Mouse (Mus musculus) heart, postnatal 0 days (tissue): ENCODE results near the gene Cd36.

Source experiments
- CTCF ChIP-seq: IDR thresholded peaks from 2 replicates; pipeline ENCODE4 v1.5.1; 2016; ENCODE audit warnings: antibody characterized with exemption, control low read depth, low read depth
- EP300 ChIP-seq: IDR thresholded peaks from 2 replicates; pipeline ENCODE4 v1.6.1; 2016; ENCODE audit warnings: antibody characterized with exemption, low read depth

DNA sequence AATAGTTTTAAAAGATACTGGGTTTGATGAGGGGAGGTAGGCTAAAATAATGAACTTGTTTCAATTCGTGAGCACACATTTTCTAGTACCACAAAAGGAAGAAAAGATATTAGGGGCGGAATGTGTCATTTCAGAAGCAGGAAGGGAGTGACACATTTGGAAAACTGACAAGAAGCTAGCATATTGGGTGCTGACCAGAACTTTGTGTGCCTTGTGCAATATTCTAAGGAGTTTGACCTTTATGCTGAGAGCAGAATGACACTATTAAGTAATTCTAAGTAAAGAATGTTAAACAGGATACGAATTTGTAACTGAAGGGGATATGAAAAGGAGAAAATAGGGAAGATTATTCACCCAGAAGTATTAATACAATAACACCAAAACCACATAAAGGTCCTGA is 12.0 kb downstream of the Cd36 start:
- TF ChIP-seq EP300 (peak; percentile 78; the same call in 1 of the 2 replicates), CTCF (no peak)
